Mouse (Mus musculus) embryonic facial prominence, embryonic 15.5 days (tissue): ENCODE measurements around the gene Smim12. TPM values are rescaled to one million over a fixed set of nuclear protein-coding genes. Genes with fewer than 3 reads are reported as not detected.

ENCODE experiments used
- ATAC-seq: fragments of 200-750 bp; cut with Nextera tagmentation; 2 replicates; pipeline ENCODE4 v1.8.0; 2017; ENCODE audit warnings: low read depth, moderate TSS enrichment; ENCODE audit not compliant: insufficient number of reproducible peaks, low FRiP score, low TSS enrichment
- H3K27ac ChIP-seq: fragments of 300-500 bp; sonication (generic); replicated peaks from 2 replicates; pipeline ENCODE4 v1.5.1; 2015; ENCODE audit warnings: mild to moderate bottlenecking, inconsistent platforms
- H3K27me3 ChIP-seq: fragments of 300-500 bp; sonication (generic); 2 replicates; pipeline ENCODE4 v1.6.1; 2015; ENCODE audit warnings: inconsistent platforms
- H3K36me3 ChIP-seq: fragments of 300-500 bp; sonication (generic); 2 replicates; pipeline ENCODE4 v1.6.1; 2015; ENCODE audit warnings: mild to moderate bottlenecking, inconsistent platforms
- H3K4me1 ChIP-seq: fragments of 300-500 bp; sonication (generic); 2 replicates; pipeline ENCODE4 v1.6.1; 2015; ENCODE audit warnings: inconsistent platforms
- H3K4me2 ChIP-seq: fragments of 300-500 bp; sonication (generic); replicated peaks from 2 replicates; pipeline ENCODE4 v1.6.1; 2015; ENCODE audit warnings: mild to moderate bottlenecking, inconsistent platforms
- H3K4me3 ChIP-seq: fragments of 300-500 bp; sonication (generic); replicated peaks from 2 replicates; pipeline ENCODE4 v1.5.1; 2015; ENCODE audit warnings: mild to moderate bottlenecking, inconsistent platforms
- H3K9ac ChIP-seq: fragments of 300-500 bp; sonication (generic); 2 replicates; pipeline ENCODE4 v1.6.1; 2015; ENCODE audit warnings: inconsistent platforms
- H3K9me3 ChIP-seq: fragments of 300-500 bp; sonication (generic); replicated peaks from 2 replicates; pipeline ENCODE4 v1.6.1; 2016; ENCODE audit warnings: inconsistent platforms
- WGBS: fragments of 180-500 bp; shearing (Covaris S2); methylation state at CpG from one replicate; pipeline ENCODE4 v1.1.7; 2015; 5-methylcytosine and 5-hydroxymethylcytosine counted together
- polyA plus RNA-seq: library from polyadenylated mRNA; unstranded; fragments of >200 nt; fragmentation: Nextera tagmentation; extraction: Ambion mirVana; gene quantifications from 2 replicates; pipeline ENCODE4 v1.2.1, GENCODE M21; 2015

The Smim12 gene
- polyA plus RNA-seq, 1 experiment from 2014 or later: 47.5 TPM

DNA sequence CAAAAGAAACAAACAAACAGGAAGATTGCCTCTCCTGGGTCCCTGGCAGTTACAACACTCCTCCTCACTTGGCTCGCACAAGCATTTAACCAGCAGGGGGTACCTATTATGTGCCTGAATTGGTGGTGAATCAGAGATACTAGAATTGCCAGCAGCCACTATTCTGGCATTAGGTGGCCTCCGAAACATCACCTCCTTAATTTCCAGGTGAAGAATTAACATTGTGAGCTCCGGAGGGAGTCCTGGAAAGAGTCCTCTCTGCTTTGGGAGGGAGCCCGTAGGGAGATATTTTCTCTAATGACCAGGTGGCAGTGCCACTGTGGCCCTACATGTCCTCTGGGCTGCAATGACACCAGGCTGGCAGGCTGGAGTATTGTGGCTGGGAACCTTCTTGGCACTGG is 27.3 kb upstream of the Smim12 start:
- H3K4me3 ChIP-seq: no peak overlapping the region
- H3K4me1 ChIP-seq: no peaks in the 10 kb centered on the region
- WGBS: 82% methylated on average over 4 of the region's 4 CpGs
- H3K27me3 ChIP-seq: peaks cover 44% of the 10 kb centered on the region
- no peak overlapping the region for H3K4me2 ChIP-seq
- H3K36me3 ChIP-seq: no peaks in the 10 kb centered on the region
- no peak overlapping the region for H3K27ac ChIP-seq
- H3K9ac ChIP-seq: no peak overlapping the region
- ATAC-seq: no peak
- H3K9me3 ChIP-seq: no peaks in the 10 kb centered on the region

DNA sequence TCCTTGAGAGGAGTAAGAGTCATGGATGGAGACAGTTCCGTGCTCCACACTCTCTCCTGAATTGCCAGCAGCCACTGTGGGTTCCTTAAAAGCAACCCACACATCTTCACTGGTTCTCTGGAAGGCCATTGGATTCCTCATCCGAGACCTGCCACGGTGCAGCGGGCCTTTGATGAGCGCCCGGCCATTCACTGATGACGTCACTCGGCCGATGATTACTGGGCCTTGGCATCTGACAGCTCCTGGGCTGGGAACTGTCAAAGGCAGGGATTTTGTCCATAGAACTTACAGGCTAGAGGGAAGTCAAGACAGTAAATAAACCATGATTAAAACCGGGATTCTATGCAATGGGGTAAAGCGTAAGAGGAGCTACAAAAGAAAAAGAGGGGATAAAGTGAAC is 26.5 kb upstream of the Smim12 start:
- H3K27ac ChIP-seq: no peak overlapping the region
- H3K36me3 ChIP-seq: no peaks in the 10 kb centered on the region
- H3K4me3 ChIP-seq: no peak overlapping the region
- no peaks in the 10 kb centered on the region for H3K4me1 ChIP-seq
- ATAC-seq: no peak
- H3K9ac ChIP-seq: no peak overlapping the region
- WGBS: 67% methylated on average over 11 of the region's 11 CpGs
- H3K9me3 ChIP-seq: no peaks in the 10 kb centered on the region
- H3K4me2 ChIP-seq: no peak overlapping the region
- peaks cover 43% of the 10 kb centered on the region for H3K27me3 ChIP-seq

DNA sequence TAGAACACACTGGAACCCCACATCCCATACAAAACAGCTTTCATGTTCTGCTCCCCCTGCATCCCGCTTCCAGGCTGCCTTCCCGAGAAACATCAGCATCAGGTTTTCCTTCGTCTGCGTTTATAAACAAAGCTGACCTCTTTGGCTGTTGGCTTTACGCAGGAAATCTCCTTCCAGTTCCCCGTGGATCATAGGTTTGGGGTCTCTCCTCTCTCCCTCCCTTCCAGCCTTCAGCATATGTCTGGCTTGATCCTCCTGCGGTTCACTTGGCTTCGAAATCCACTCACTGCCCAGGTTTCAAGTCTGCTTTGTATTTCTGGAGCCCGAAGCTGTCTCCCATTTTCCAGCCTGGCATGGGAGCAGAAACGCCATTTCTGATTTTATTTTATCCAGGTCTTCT is 20.3 kb upstream of the Smim12 start:
- Histone ChIP-seq H3K9me3 (no peaks in the 10 kb centered on the region), H3K27ac (no peak overlapping the region), H3K4me3 (no peak overlapping the region), H3K9ac (no peak overlapping the region), H3K27me3 (peaks cover 50% of the 10 kb centered on the region), H3K4me2 (no peak overlapping the region), H3K36me3 (no peaks in the 10 kb centered on the region), H3K4me1 (no peaks in the 10 kb centered on the region)
- WGBS: 30% methylated on average over 10 of the region's 10 CpGs
- no peak for ATAC-seq

DNA sequence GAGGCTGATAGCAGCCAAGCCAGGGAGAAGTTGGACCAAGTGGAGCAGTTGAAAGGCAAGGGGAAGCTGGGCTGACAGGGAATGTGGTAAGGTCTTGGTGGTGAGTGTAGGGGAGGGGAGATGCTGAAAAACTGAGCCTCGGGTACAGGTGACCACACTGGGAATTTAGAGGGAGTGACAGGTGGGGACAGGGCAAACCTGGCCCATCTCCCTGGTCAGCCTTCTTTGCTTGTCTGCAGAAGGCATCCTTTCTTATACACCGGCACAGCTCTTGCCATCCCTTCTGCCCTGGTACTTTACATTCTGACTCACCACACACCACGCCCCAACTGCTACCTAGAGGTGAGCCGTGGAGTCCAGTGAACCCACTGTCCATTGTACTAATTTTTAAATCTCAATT is 19.8 kb upstream of the Smim12 start:
- Histone ChIP-seq H3K4me1 (no peaks in the 10 kb centered on the region), H3K4me2 (no peak overlapping the region), H3K36me3 (no peaks in the 10 kb centered on the region), H3K27ac (no peak overlapping the region), H3K9ac (no peak overlapping the region), H3K9me3 (no peaks in the 10 kb centered on the region), H3K27me3 (peaks cover 55% of the 10 kb centered on the region), H3K4me3 (no peak overlapping the region)
- no peak for ATAC-seq
- 48% methylated on average over 4 of the region's 4 CpGs for WGBS

DNA sequence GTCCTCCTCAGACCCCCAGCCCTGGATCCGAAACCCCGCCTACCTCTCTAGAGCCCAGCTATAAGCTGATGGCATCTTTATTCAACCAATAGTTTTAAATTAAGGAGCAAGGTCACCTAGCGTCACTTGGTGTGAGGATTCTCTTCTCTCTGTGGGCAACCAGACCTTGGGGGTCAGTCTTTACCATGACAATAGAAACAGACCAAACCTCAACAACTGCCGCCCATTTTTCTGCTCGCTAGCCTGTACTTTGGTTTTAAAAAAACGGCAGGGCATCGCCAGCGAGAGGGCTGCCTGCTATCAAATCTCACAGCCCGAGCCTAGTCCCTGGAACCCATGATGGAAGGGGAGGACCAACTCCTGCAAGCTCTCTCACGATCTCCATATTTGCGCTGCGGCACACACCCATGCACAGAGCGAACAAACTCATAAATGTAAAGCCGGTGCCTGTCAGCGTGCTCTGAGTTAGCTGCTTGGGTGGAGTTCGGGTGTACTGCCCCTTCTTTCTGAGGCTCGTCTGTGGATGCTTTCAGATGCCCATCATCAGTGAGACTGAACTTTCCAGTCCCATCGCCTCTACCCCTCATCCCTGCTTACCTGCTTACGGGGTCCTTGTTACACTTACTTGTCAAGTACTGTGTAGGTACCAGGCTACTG is 19.0 kb upstream of the Smim12 start:
- Histone ChIP-seq H3K27ac (no peak overlapping the region), H3K36me3 (no peaks in the 10 kb centered on the region), H3K9ac (no peak overlapping the region), H3K4me1 (no peaks in the 10 kb centered on the region), H3K4me3 (no peak overlapping the region), H3K9me3 (no peaks in the 10 kb centered on the region), H3K27me3 (peaks cover 61% of the 10 kb centered on the region), H3K4me2 (no peak overlapping the region)
- no peak for ATAC-seq
- WGBS: 15% methylated on average over 19 of the region's 19 CpGs

DNA sequence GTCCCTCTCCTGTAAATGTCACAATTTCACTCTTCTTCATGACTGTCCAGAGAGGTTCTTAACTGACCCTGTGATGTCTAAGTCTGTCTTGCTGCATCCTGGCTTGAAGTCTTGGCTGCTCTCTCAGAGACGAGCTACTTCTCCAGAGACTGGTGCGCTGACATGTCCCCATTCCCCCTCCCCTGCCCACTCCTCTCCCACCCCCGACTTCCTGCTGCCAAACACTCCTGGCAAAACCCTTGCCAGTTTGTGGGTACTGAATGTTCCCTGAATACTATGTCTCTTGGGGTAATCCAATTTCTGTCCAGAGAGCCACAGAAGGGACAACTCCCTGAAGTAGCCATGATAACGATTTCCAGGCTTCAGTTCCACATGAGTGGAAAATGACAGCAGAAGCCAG is 17.5 kb upstream of the Smim12 start:
- ATAC-seq: no peak
- no peak overlapping the region for H3K27ac ChIP-seq
- H3K9ac ChIP-seq: no peak overlapping the region
- no peak overlapping the region for H3K4me3 ChIP-seq
- 44% methylated on average over 4 of the region's 4 CpGs for WGBS
- no peak overlapping the region for H3K4me2 ChIP-seq
- H3K4me1 ChIP-seq: no peaks in the 10 kb centered on the region
- H3K9me3 ChIP-seq: no peaks in the 10 kb centered on the region
- H3K27me3 ChIP-seq: peaks cover 61% of the 10 kb centered on the region
- no peaks in the 10 kb centered on the region for H3K36me3 ChIP-seq

DNA sequence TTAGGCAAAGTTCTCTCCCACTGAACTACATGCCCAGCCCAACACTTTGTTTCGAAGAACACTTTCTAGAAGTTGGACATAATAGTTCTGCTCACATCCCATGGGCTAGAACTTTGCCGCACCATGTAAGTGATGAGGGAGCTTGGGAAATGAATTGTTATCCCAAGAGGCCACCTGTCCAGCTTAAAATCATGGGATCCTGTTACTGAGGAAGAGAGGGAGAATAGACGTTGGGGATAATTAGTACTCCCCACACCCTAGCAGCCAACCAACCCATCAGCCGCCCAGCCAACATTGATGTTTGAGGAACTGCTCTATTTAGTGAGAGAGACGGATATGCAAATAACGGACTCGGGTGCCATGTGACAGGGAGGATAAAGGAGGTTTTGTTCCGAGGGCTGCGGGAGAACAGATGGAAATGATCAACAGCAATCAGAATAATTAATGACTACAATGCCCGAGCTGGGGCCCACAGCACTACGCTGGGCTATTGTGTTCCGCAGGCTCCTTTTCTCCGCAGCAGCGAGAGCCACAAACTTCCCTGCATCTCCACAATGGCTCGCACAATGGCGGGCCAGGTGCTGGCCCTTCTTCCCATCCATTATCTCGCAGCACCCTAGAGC is 16.4 kb upstream of the Smim12 start:
- H3K4me1 ChIP-seq: no peaks in the 10 kb centered on the region
- no peaks in the 10 kb centered on the region for H3K36me3 ChIP-seq
- H3K9me3 ChIP-seq: no peaks in the 10 kb centered on the region
- H3K27ac ChIP-seq: no peak overlapping the region
- WGBS: 16% methylated on average over 17 of the region's 17 CpGs
- 0 out of 2 replicates have a peak, but pooled peaks have one; percentile 56 for ATAC-seq
- no peak overlapping the region for H3K9ac ChIP-seq
- peaks cover 65% of the 10 kb centered on the region for H3K27me3 ChIP-seq
- no peak overlapping the region for H3K4me2 ChIP-seq
- H3K4me3 ChIP-seq: no peak overlapping the region

DNA sequence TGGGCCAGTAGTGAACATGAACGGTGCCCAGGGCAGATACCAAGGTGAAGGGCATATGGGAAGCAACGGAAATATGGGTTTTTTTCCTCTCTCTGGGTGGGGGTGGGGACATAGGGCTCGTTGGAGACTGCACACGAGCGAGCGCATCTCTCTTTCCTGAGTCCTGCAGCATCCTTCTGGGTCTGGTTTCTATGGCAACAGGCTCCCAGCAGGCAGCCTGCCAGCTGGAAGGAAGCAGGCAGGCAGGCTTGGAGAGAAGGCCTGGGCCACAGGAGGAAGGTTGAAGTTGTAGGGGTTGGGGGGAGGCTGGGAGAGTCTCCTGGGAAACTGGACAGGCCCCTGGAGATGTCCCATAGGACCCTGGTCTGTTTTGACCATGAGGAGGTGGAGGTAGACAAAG is 11.6 kb upstream of the Smim12 start:
- ATAC-seq: no peak
- no peak overlapping the region for H3K27ac ChIP-seq
- 20% methylated on average over 6 of the region's 6 CpGs for WGBS
- peaks cover 31% of the 10 kb centered on the region for H3K27me3 ChIP-seq
- H3K4me2 ChIP-seq: no peak overlapping the region
- H3K9ac ChIP-seq: no peak overlapping the region
- no peaks in the 10 kb centered on the region for H3K36me3 ChIP-seq
- H3K4me3 ChIP-seq: no peak overlapping the region
- H3K9me3 ChIP-seq: no peaks in the 10 kb centered on the region
- peaks cover 9% of the 10 kb centered on the region for H3K4me1 ChIP-seq

DNA sequence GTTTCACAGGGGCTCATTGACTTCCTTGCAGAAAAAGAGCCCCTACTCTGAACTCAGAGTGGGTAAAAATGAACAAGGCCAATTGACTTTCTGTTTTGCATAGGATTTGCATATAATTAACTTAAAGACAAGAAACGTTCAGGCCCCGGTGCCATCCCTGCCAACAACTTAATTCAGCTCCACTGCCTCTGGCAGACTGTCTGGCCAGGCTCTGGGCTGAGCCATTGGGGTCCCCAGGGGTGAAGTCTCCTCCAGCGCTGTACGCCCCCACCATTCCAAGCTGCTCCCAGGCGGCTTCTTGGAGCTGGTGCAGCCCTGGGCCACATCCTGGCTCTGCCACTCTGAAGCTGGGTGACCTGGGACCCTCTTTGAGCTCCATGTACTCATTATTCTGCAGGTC is 11.0 kb upstream of the Smim12 start:
- no peak overlapping the region for H3K4me2 ChIP-seq
- no peaks in the 10 kb centered on the region for H3K9me3 ChIP-seq
- no peak for ATAC-seq
- no peak overlapping the region for H3K27ac ChIP-seq
- H3K27me3 ChIP-seq: peaks cover 30% of the 10 kb centered on the region
- no peak overlapping the region for H3K4me3 ChIP-seq
- H3K4me1 ChIP-seq: peaks cover 9% of the 10 kb centered on the region
- WGBS: 54% methylated on average over 5 of the region's 5 CpGs
- no peak overlapping the region for H3K9ac ChIP-seq
- no peaks in the 10 kb centered on the region for H3K36me3 ChIP-seq

DNA sequence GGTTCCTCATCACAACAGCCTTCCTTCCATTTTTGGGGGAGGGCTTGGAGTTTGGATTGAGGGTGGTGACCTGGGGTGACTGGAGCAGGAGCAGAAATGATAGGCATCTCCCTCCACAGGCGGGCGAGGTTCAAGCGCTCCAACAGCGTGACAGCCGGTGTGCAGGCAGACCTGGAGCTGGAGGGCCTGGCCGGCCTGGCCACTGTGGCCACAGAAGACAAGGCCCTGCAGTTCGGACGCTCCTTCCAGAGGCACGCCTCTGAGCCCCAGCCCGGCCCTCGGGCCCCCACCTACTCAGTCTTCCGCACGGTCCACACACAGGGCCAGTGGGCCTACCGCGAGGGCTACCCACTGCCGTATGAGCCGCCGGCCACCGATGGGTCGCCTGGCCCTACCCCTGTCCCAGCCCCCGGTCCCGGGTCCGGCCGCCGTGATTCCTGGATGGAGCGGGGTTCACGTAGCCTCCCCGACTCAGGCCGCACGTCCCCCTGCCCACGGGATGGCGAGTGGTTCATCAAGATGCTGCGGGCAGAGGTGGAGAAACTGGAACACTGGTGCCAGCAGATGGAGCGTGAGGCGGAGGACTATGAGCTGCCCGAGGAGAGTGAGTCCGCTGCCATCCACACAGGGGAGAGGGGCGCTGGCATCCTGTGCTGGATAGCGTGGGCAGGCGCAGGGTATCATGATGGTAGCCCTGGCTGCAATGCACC is 10.0 kb upstream of the Smim12 start:
- Histone ChIP-seq H3K4me2 (no peak overlapping the region), H3K27ac (no peak overlapping the region), H3K27me3 (peaks cover 36% of the 10 kb centered on the region), H3K9ac (no peak overlapping the region), H3K4me1 (peaks cover 9% of the 10 kb centered on the region), H3K4me3 (no peak overlapping the region), H3K9me3 (no peaks in the 10 kb centered on the region), H3K36me3 (no peaks in the 10 kb centered on the region)
- 89% methylated on average over 40 of the region's 40 CpGs for WGBS
- no peak for ATAC-seq

DNA sequence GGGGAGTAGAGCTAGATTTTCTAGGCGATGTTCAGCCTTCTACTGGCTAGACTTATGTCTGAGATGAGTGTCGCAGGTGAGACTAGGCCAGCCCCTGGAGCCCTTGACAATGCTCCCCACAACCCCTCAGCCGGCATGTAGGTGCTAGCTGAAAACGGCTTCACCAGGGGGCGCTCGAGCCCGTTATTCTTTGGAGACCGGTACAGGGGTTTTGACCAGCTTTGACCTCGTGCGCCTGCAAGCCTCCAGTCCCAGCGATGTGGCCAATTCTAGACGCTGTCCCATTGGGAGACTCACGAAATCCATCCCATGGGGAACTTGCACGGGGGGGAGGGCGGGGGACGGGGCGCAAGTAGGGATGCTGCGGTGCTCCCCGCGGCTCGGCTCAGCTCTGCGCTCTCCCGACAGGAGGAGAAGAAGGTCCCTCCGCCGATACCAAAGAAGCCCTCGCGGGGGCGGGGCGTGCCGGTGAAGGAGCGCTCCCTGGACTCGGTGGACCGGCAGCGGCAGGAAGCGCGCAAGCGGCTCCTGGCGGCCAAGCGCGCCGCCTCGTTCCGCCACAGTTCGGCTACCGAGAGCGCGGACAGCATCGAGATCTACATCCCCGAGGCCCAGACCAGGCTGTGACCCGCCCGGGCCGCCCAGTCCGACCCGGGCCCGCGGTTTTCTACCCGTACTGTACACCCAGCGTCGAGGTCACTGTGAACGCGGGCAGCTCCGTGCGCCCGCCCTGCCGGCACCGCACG is 7.7 kb upstream of the Smim12 start:
- Histone ChIP-seq H3K9ac (peak overlapping the region; percentile 31), H3K9me3 (no peaks in the 10 kb centered on the region), H3K36me3 (no peaks in the 10 kb centered on the region), H3K4me2 (peak overlapping the region; percentile 99), H3K27me3 (peaks cover 31% of the 10 kb centered on the region), H3K4me3 (peak overlapping the region; percentile 59), H3K4me1 (peaks cover 9% of the 10 kb centered on the region), H3K27ac (no peak overlapping the region)
- under 1% methylated on average over 67 of the region's 67 CpGs for WGBS
- no peak; the same call in 1 of the 2 replicates for ATAC-seq
